Mouse (Mus musculus): ENCODE measurements around the gene Tmem151b.

DNA sequence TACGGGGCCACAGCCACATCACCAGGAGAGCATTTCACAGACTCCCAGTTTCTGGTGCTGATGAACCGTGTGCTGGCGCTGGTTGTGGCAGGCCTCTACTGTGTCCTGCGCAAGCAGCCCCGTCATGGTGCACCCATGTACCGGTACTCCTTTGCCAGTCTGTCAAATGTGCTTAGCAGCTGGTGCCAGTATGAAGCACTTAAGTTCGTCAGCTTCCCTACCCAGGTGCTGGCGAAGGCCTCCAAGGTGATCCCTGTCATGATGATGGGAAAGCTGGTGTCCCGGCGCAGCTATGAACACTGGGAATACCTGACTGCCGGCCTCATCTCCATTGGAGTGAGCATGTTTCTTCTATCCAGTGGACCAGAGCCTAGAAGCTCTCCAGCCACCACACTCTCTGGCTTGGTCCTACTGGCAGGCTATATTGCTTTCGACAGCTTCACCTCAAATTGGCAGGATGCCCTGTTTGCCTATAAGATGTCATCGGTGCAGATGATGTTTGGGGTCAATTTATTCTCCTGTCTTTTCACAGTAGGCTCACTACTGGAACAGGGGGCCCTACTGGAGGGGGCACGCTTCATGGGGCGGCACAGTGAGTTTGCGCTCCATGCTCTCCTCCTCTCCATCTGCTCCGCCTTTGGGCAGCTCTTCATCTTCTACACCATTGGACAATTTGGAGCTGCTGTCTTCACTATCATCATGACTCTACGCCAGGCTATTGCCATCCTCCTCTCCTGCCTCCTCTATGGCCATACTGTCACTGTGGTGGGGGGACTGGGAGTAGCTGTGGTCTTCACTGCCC is 17.1 kb upstream of the Tmem151b start:
- no peak for TF ChIP-seq CTCF (IDR thresholded peaks at IDR 0.05)
- TF ChIP-seq EP300 (IDR thresholded peaks at IDR 0.05), result no peak
